Mouse (Mus musculus) thymus, adult 2 months (tissue): Measurements from ENCODE around the gene Chn2. TPM values are rescaled to one million over a fixed set of nuclear protein-coding genes. Genes with fewer than 3 reads are reported as not detected.

Experiments used
- DNase-seq: peaks from one replicate; pipeline ENCODE4 v3.0.0; 2021
- H3K27ac ChIP-seq: fragments of 200-500 bp; 2 replicates; pipeline ENCODE4 v1.5.1; 2012; ENCODE audit warnings: low read length, control low read depth; ENCODE audit not compliant: control insufficient read depth, insufficient read depth
- H3K27me3 ChIP-seq: fragments of 200-500 bp; 2 replicates; pipeline ENCODE4 v1.6.1; 2012; ENCODE audit warnings: mild to moderate bottlenecking, low read length, moderate library complexity, mixed read lengths; ENCODE audit not compliant: control insufficient read depth, insufficient read depth
- H3K36me3 ChIP-seq: fragments of 200-500 bp; 2 replicates; pipeline ENCODE4 v1.6.1; 2012; ENCODE audit warnings: mild to moderate bottlenecking, low read length, moderate library complexity; ENCODE audit not compliant: control insufficient read depth, insufficient read depth
- H3K4me1 ChIP-seq: fragments of 200-500 bp; replicated peaks from 2 replicates; pipeline ENCODE4 v1.6.1; 2012; ENCODE audit warnings: low read length; ENCODE audit not compliant: control insufficient read depth, insufficient read depth
- H3K4me3 ChIP-seq: fragments of 200-500 bp; 2 replicates; pipeline ENCODE4 v1.5.1; 2012; ENCODE audit warnings: mild to moderate bottlenecking, low read length, control low read depth, moderate library complexity; ENCODE audit not compliant: control insufficient read depth, insufficient read depth
- CTCF ChIP-seq: fragments of 200-500 bp; IDR thresholded peaks from 2 replicates; pipeline ENCODE4 v1.5.1; 2012; ENCODE audit warnings: mild to moderate bottlenecking, control low read depth, low read length, moderate library complexity, borderline replicate concordance; ENCODE audit not compliant: control insufficient read depth, poor library complexity, insufficient read depth; ENCODE audit errors: extremely low read depth
- POLR2A ChIP-seq: fragments of 200-500 bp; IDR thresholded peaks from 2 replicates; pipeline ENCODE4 v1.6.1; 2012; ENCODE audit warnings: mild to moderate bottlenecking, low read length, control low read depth, moderate library complexity; ENCODE audit not compliant: control insufficient read depth, poor library complexity, insufficient read depth; ENCODE audit errors: extremely low read depth
- WGBS: fragments of 180-500 bp; shearing (Covaris S2); methylation state at CpG from one replicate; pipeline ENCODE4 v1.1.7; 2018; 5-methylcytosine and 5-hydroxymethylcytosine counted together
- polyA plus RNA-seq: library from polyadenylated mRNA; depleted of rRNA; stranded (reverse); fragments of >200 nt; gene quantifications from 2 replicates; pipeline ENCODE4 v1.2.3, GENCODE M21; 2012

Gene Chn2
- polyA plus RNA-seq, 1 experiment: 7.6 TPM

DNA sequence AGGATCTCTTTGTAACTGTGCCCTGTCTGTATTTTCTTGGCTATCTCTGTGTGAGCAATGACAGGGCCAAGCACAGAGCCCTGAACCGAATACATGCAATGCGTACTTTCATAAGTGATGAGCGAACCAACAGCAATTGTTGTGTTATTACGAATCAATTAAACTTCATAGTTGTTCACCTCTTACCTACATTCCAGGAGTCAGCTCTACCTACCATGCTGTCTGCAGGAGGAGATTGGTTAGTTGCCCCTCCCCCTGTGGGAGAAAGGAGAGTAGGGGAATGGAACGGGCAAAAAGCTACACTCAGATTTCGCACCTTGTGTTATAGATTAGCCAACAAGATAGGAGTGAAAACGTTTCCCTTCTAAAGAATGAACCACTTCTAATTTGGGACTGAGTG lies 174.4 kb downstream of the Chn2 start:
- Histone ChIP-seq H3K27ac (no peak overlapping the region), H3K36me3 (no peaks in the 10 kb centered on the region), H3K4me1 (peaks cover 7% of the 10 kb centered on the region; the same call in 1 of the 2 replicates), H3K4me3 (no peak overlapping the region), H3K27me3 (no peaks in the 10 kb centered on the region)
- no peak for DNase-seq
- no peak for TF ChIP-seq POLR2A
- no peak for TF ChIP-seq CTCF
- WGBS: 87% methylated on average over 7 of the region's 7 CpGs

DNA sequence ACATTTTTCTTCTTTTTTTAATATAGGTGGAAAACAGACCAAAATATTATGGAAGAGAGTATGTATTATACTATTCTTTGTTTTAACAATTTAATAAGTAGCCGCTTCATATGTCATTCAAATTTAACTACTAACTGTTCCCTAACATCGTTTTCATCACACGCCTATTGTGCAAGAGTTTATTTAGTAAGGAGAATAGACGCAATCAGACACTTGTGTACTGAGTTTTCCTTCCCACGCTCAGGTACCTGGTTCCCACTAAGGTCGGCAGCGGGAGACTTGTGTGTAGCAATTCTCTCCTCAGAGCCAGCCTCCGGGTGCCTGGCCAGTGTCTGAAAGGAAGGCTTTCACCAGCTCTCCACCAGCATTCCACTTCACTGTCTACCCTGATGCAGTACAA lies 176.3 kb downstream of the Chn2 start:
- Histone ChIP-seq H3K27me3 (no peaks in the 10 kb centered on the region), H3K36me3 (no peaks in the 10 kb centered on the region), H3K27ac (no peak overlapping the region), H3K4me1 (peaks cover 12% of the 10 kb centered on the region; the same call in 1 of the 2 replicates), H3K4me3 (no peak overlapping the region)
- DNase-seq: no peak
- 97% methylated on average over 8 of the region's 8 CpGs for WGBS
- no peak for TF ChIP-seq POLR2A
- no peak for TF ChIP-seq CTCF

DNA sequence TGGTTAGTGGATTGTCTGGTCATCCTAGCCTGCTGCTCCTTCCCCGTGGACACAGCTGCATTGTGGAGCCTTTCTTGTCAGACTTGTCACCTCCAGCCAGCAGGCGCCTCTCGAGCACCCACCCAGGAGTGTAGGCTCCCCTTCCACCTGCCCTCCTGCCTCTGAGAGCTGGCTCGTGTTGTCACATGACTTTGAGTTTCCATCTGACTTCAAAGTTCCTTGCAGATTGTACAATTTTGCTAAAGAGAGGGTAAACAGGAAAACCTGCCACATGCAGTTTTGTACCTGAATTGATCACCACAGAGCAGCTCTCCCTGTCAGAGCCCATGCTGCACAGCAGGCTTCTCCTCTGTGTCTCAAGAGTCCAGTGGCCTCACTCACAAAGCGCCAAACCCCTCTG lies 177.2 kb downstream of the Chn2 start:
- no peaks in the 10 kb centered on the region for H3K36me3 ChIP-seq
- no peak for TF ChIP-seq CTCF
- TF ChIP-seq POLR2A: no peak
- WGBS: 61% methylated on average over 5 of the region's 5 CpGs
- no peaks in the 10 kb centered on the region for H3K27me3 ChIP-seq
- H3K4me3 ChIP-seq: no peak overlapping the region
- no peak for DNase-seq
- H3K4me1 ChIP-seq: peaks cover 12% of the 10 kb centered on the region; the same call in 1 of the 2 replicates
- H3K27ac ChIP-seq: peak overlapping the region; percentile 20; the same call in 1 of the 2 replicates

DNA sequence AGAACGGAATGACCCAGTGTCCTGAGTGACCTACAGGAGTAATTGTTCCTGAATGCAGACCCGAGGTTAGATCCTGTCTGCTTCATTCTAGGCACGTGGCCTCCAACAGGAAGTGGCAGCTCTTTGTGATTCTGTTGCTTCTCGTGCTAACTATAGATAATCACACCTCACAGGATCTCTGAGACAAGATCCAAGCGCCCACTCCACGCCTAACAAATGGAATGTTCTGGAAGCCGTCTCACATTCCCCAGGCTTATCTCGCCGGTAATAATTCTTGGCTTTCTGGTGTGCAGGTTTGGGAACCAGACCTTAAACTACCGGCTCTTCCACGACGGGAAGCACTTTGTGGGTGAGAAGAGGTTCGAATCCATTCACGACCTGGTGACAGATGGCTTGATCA lies 180.8 kb downstream of the Chn2 start:
- no peak for TF ChIP-seq CTCF
- no peak for TF ChIP-seq POLR2A
- H3K27me3 ChIP-seq: no peaks in the 10 kb centered on the region
- WGBS: 80% methylated on average over 14 of the region's 14 CpGs

DNA sequence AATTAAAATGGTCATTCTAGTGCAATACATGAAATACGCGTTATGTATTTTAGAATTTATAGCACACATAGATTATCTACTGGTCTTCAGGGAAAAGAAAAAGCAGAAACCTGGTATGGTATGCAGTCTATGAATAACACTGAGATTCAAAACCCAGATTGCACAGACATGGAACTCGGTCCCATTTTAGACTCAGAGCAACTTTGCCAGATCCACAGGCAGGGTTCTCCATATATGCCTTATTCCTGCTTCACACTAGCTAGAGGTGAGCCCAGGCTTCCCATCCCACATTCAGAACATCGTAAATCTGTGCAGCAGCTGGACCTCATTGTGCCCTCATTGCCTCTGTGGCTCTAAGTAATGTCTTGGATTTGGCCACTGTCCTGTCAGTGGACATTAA lies 184.2 kb downstream of the Chn2 start:
- Histone ChIP-seq H3K4me3 (no peak overlapping the region), H3K27me3 (no peaks in the 10 kb centered on the region), H3K4me1 (peaks cover 4% of the 10 kb centered on the region; the same call in 1 of the 2 replicates), H3K27ac (no peak overlapping the region), H3K36me3 (no peaks in the 10 kb centered on the region)
- DNase-seq: no peak
- 94% methylated on average over 4 of the region's 4 CpGs for WGBS
- TF ChIP-seq POLR2A (no peak), CTCF (no peak)

More for the DNA sequence above, 180.8 kb downstream of the Chn2 start:
- no peak for DNase-seq
- Histone ChIP-seq H3K36me3 (no peaks in the 10 kb centered on the region), H3K4me1 (peaks cover 12% of the 10 kb centered on the region; the same call in 1 of the 2 replicates), H3K27ac (no peak overlapping the region), H3K4me3 (no peak overlapping the region)

DNA sequence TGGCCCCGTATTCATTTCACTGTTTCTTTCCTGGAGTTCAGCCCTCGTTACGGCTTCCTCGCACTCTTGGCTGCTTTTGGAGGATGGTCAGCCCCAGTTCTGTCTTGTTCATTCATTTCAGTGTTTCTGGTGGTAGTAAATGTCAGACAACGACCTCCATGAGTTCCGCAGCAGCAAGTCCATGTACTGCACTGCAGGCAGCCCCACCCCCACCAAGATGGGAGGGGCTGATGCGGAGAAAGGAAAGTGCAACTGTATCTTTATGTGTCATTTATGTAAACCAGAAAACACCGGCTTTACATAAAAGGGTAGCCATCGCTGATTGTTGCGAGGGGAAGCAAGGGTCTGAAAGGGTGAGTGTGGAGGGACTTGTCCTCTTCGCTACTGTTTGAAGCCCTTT lies 185.0 kb downstream of the Chn2 start:
- WGBS: 94% methylated on average over 11 of the region's 11 CpGs
- peaks cover 4% of the 10 kb centered on the region; the same call in 1 of the 2 replicates for H3K4me1 ChIP-seq
- H3K36me3 ChIP-seq: no peaks in the 10 kb centered on the region
- no peak for TF ChIP-seq CTCF
- DNase-seq: no peak
- H3K4me3 ChIP-seq: no peak overlapping the region
- no peaks in the 10 kb centered on the region for H3K27me3 ChIP-seq
- no peak overlapping the region for H3K27ac ChIP-seq

DNA sequence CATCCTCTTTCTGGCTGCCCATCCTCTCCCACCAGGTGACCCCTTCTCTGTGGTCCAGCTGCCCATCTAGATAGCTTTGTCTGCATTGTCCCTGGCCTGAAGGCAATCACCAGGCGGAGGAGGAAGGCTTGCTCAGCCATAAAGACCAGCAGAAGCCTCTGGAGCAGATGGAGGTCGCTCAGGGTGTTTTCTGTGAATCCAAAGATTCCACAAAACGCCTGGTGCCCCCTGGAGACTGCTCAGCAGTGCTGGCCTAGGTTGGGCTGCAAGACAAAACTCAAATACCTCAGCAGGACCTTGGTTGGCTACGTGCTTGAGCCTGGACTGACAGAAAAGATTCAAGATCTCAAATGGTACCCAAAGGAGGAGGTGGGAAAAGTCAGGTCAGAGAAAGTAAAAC lies 186.0 kb downstream of the Chn2 start:
- 89% methylated on average over 4 of the region's 4 CpGs for WGBS
- H3K36me3 ChIP-seq: no peaks in the 10 kb centered on the region
- DNase-seq: no peak
- no peak overlapping the region for H3K4me3 ChIP-seq
- TF ChIP-seq CTCF (no peak), POLR2A (no peak)
- peaks cover 1% of the 10 kb centered on the region; the same call in 1 of the 2 replicates for H3K4me1 ChIP-seq
- H3K27ac ChIP-seq: no peak overlapping the region
- H3K27me3 ChIP-seq: no peaks in the 10 kb centered on the region
